Mouse (Mus musculus): ENCODE measurements around the gene Scn8a. TPM values are rescaled to one million over a fixed set of nuclear protein-coding genes. Genes with fewer than 3 reads are reported as not detected.
"Not testable (repeated sequence)": the region's sequence is repeated elsewhere in the genome, so short reads cannot be mapped to it uniquely, and the experiment has no call there.

Gene Scn8a
- polyA plus RNA-seq (2012; rRNA removed): 7.9 and 8.4 TPM in 2 replicates
- 4.3 and 4.7 TPM in 2 replicates for polyA plus RNA-seq (2014; fragmentation: Nextera tagmentation; extraction: Ambion mirVana)

- no peaks in the 10 kb centered on the region for H3K36me3 ChIP-seq (ENCODE audit: control insufficient read depth, insufficient read depth, low read length)
- H3K9ac ChIP-seq (ENCODE audit: low read depth, low read length, severe bottlenecking): peak within 1 kb of the TSS; percentile 41
- WGBS: 75% methylated on average over 7 of the region's 7 CpGs
- peaks cover 21% of the 10 kb centered on the region for H3K4me1 ChIP-seq (ENCODE audit: control insufficient read depth, insufficient read depth, low read length)
- H3K27ac ChIP-seq (replicated peaks; ENCODE audit: low read depth, low read length): no peak within 1 kb of the TSS
- DNase-seq (ENCODE audit: low spot score) (no peak), ATAC-seq (ENCODE audit: low FRiP score, low read depth) (no peak)
- peak within 1 kb of the TSS; percentile 63 for H3K4me3 ChIP-seq (replicated peaks; ENCODE audit: low read length)
- peak within 1 kb of the TSS; percentile 80 for H3K4me2 ChIP-seq (replicated peaks; ENCODE audit: low read depth, low read length, severe bottlenecking)
- TF ChIP-seq POLR2A (IDR thresholded peaks at IDR 0.05; ENCODE audit: borderline replicate concordance, extremely low read depth, insufficient read depth, insufficient read length): no peak
- H3K9me3 ChIP-seq (ENCODE audit: control insufficient read depth, low read length): peaks cover 5% of the 10 kb centered on the region
- peaks cover 21% of the 10 kb centered on the region for H3K27me3 ChIP-seq (ENCODE audit: control insufficient read depth, insufficient read depth, low read length)
Measured at GRCm38 (mm10) chr15:100869558-100869957, at the start of gene Scn8a. TSS of gene Scn8a (plus strand) at chr15:100869858.

- TF ChIP-seq POLR2A (IDR thresholded peaks at IDR 0.05; ENCODE audit: borderline replicate concordance, extremely low read depth, insufficient read depth, insufficient read length): no peak
- Histone ChIP-seq H3K27me3 (ENCODE audit: control insufficient read depth, insufficient read depth, low read length) (0 out of 2 replicates have a peak, but pooled peaks cover 12% of the 10 kb centered on the region), H3K9me3 (ENCODE audit: control insufficient read depth, low read length) (peaks cover 6% of the 10 kb centered on the region), H3K27ac (replicated peaks; ENCODE audit: low read depth, low read length) (no peak overlapping the region), H3K4me1 (ENCODE audit: control insufficient read depth, insufficient read depth, low read length) (peaks cover 6% of the 10 kb centered on the region), H3K4me3 (replicated peaks; ENCODE audit: low read length) (no peak overlapping the region), H3K4me2 (replicated peaks; ENCODE audit: low read depth, low read length, severe bottlenecking) (no peak overlapping the region), H3K9ac (ENCODE audit: low read depth, low read length, severe bottlenecking) (no peak overlapping the region), H3K36me3 (ENCODE audit: control insufficient read depth, insufficient read depth, low read length) (no peaks in the 10 kb centered on the region)
- no peak for DNase-seq (ENCODE audit: low spot score)
- ATAC-seq (ENCODE audit: low FRiP score, low read depth): no peak
- WGBS: 61% methylated on average over 8 of the region's 8 CpGs
Measured at GRCm38 (mm10) chr15:100821824-100822223, 47.8 kb upstream of the Scn8a start.

GRCm38 (mm10) chr15:100822370-100822769 is 47.3 kb upstream of the Scn8a start:
- not testable (repeated sequence) for H3K9ac ChIP-seq (ENCODE audit: low read depth, low read length, severe bottlenecking); H3K36me3 ChIP-seq (ENCODE audit: control insufficient read depth, insufficient read depth, low read length); H3K4me3 ChIP-seq (replicated peaks; ENCODE audit: low read length); H3K27ac ChIP-seq (replicated peaks; ENCODE audit: low read depth, low read length); H3K9me3 ChIP-seq (ENCODE audit: control insufficient read depth, low read length); H3K4me1 ChIP-seq (ENCODE audit: control insufficient read depth, insufficient read depth, low read length); ATAC-seq (ENCODE audit: low FRiP score, low read depth); H3K4me2 ChIP-seq (replicated peaks; ENCODE audit: low read depth, low read length, severe bottlenecking); DNase-seq (ENCODE audit: low spot score)
- 0 out of 2 replicates have a peak, but pooled peaks cover 12% of the 10 kb centered on the region for H3K27me3 ChIP-seq (ENCODE audit: control insufficient read depth, insufficient read depth, low read length)
- 74% methylated on average over 4 of the region's 4 CpGs for WGBS

DNA sequence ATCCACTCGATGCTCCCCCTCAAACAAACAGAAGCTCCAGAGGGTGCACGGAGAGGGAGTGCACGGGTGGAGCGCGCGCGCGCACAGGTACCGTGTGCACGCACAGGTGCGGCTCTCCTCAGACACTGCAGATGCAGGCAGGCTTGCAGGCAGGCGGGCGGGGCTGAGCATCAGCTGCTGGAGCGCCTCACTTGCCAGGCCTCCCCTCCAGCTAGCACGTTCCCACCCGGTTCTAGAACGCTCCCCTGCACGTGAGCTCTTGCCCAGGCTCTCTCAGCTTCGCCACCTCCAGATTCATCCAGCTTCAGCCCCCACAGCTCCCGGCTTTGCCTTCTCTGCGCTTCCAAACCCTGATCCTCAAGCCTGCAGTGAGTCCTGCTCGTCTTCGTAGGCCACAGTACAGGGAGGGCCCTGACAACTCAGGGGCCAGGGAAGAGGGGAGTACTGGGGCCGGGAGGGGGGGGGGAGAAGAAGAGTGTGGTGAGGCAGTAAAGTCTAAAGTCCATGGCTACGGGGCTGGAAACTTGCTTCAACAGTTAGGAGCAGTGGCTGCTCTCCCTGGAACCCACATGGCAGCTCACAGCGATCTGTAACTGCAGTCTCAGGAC is 44.3 kb upstream of the Scn8a start:
- Histone ChIP-seq H3K4me3 (replicated peaks; ENCODE audit: low read length) (no peak overlapping the region), H3K9ac (ENCODE audit: low read depth, low read length, severe bottlenecking) (peak overlapping the region; percentile 16; the same call in 1 of the 2 replicates), H3K36me3 (ENCODE audit: control insufficient read depth, insufficient read depth, low read length) (no peaks in the 10 kb centered on the region), H3K27ac (replicated peaks; ENCODE audit: low read depth, low read length) (no peak overlapping the region), H3K4me2 (replicated peaks; ENCODE audit: low read depth, low read length, severe bottlenecking) (peak overlapping the region; percentile 31; the same call in 1 of the 2 replicates), H3K9me3 (ENCODE audit: control insufficient read depth, low read length) (no peaks in the 10 kb centered on the region), H3K27me3 (ENCODE audit: control insufficient read depth, insufficient read depth, low read length) (0 out of 2 replicates have a peak, but pooled peaks cover 12% of the 10 kb centered on the region), H3K4me1 (ENCODE audit: control insufficient read depth, insufficient read depth, low read length) (peaks cover 6% of the 10 kb centered on the region)
- 14% methylated on average over 25 of the region's 26 CpGs for WGBS
- ATAC-seq (ENCODE audit: low FRiP score, low read depth) (no peak), DNase-seq (ENCODE audit: low spot score) (no peak)
- no peak for TF ChIP-seq POLR2A (IDR thresholded peaks at IDR 0.05; ENCODE audit: borderline replicate concordance, extremely low read depth, insufficient read depth, insufficient read length)

GRCm38 (mm10) chr15:100826076-100826475 is 43.6 kb upstream of the Scn8a start:
- Histone ChIP-seq H3K9ac (ENCODE audit: low read depth, low read length, severe bottlenecking) (no peak overlapping the region), H3K27ac (replicated peaks; ENCODE audit: low read depth, low read length) (no peak overlapping the region), H3K36me3 (ENCODE audit: control insufficient read depth, insufficient read depth, low read length) (no peaks in the 10 kb centered on the region), H3K27me3 (ENCODE audit: control insufficient read depth, insufficient read depth, low read length) (0 out of 2 replicates have a peak, but pooled peaks cover 12% of the 10 kb centered on the region), H3K9me3 (ENCODE audit: control insufficient read depth, low read length) (no peaks in the 10 kb centered on the region), H3K4me3 (replicated peaks; ENCODE audit: low read length) (no peak overlapping the region), H3K4me1 (ENCODE audit: control insufficient read depth, insufficient read depth, low read length) (peaks cover 6% of the 10 kb centered on the region), H3K4me2 (replicated peaks; ENCODE audit: low read depth, low read length, severe bottlenecking) (no peak overlapping the region)
- TF ChIP-seq POLR2A (IDR thresholded peaks at IDR 0.05; ENCODE audit: borderline replicate concordance, extremely low read depth, insufficient read depth, insufficient read length): no peak
- no peak for DNase-seq (ENCODE audit: low spot score)
- 84% methylated on average over 8 of the region's 8 CpGs for WGBS
- no peak for ATAC-seq (ENCODE audit: low FRiP score, low read depth)

Measured in limb, embryonic 14.5 days (tissue).